Mouse (Mus musculus): ENCODE measurements around the gene C1qtnf1. TPM values are rescaled to one million over a fixed set of nuclear protein-coding genes. Genes with fewer than 3 reads are reported as not detected.

Gene C1qtnf1
- polyA plus RNA-seq, 1 experiment, result 24.2 TPM

GRCm38 (mm10) chr11:118459536-118459935 is 31.5 kb downstream of the C1qtnf1 start:
- H3K27ac ChIP-seq (ENCODE audit: insufficient read depth, low read depth, low read length), result no peak overlapping the region
- peaks cover 5% of the 10 kb centered on the region; the same call in 1 of the 2 replicates for H3K4me1 ChIP-seq (ENCODE audit: control insufficient read depth, insufficient read depth, low read length)
- TF ChIP-seq POLR2A (IDR thresholded peaks at IDR 0.05; ENCODE audit: low read depth, low read length) (no peak), CTCF (conservative IDR thresholded peaks at IDR 0.05; ENCODE audit: insufficient read depth, insufficient read length, low read depth, low read length) (no peak)
- H3K4me3 ChIP-seq (ENCODE audit: insufficient read depth, low read depth, low read length), result no peak overlapping the region
- DNase-seq, result no peak
- no peaks in the 10 kb centered on the region for H3K36me3 ChIP-seq (ENCODE audit: control insufficient read depth, insufficient read depth, low read length)
- H3K27me3 ChIP-seq (replicated peaks; ENCODE audit: control insufficient read depth, insufficient read depth, low read length), result no peaks in the 10 kb centered on the region
- 77% methylated on average over 4 of the region's 4 CpGs for WGBS

DNA sequence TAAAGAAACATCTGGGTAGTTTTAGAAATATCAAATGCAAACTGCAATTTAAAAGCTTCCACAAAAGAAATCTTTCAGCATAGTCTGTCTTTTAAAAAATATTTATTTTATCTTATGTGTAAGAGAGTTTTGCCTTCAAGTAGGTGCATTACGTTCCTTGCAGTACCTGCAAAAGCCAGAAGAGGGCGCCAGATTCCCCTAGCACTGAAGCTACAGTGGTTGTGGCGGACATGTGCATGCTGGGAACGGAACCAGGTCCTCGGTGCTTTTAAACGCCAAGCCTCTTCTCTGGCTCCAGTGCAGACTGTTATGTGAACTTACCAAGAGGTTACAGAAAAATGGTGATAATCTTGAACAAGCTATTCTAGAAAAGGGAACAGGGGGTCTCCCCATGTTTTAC is 32.3 kb downstream of the C1qtnf1 start:
- peak; percentile 60 for TF ChIP-seq CTCF (conservative IDR thresholded peaks at IDR 0.05; ENCODE audit: insufficient read depth, insufficient read length, low read depth, low read length)
- TF ChIP-seq POLR2A (IDR thresholded peaks at IDR 0.05; ENCODE audit: low read depth, low read length), result no peak
- WGBS, result 79% methylated on average over 6 of the region's 6 CpGs
- H3K36me3 ChIP-seq (ENCODE audit: control insufficient read depth, insufficient read depth, low read length), result no peaks in the 10 kb centered on the region
- no peak for DNase-seq
- H3K27me3 ChIP-seq (replicated peaks; ENCODE audit: control insufficient read depth, insufficient read depth, low read length), result no peaks in the 10 kb centered on the region
- peaks cover 5% of the 10 kb centered on the region; the same call in 1 of the 2 replicates for H3K4me1 ChIP-seq (ENCODE audit: control insufficient read depth, insufficient read depth, low read length)
- no peak overlapping the region for H3K4me3 ChIP-seq (ENCODE audit: insufficient read depth, low read depth, low read length)
- H3K27ac ChIP-seq (ENCODE audit: insufficient read depth, low read depth, low read length), result no peak overlapping the region

GRCm38 (mm10) chr11:118467441-118468035 is 39.5 kb downstream of the C1qtnf1 start:
- Histone ChIP-seq H3K4me1 (ENCODE audit: control insufficient read depth, insufficient read depth, low read length) (no peaks in the 10 kb centered on the region), H3K4me3 (ENCODE audit: insufficient read depth, low read depth, low read length) (no peak overlapping the region), H3K27ac (ENCODE audit: insufficient read depth, low read depth, low read length) (no peak overlapping the region), H3K36me3 (ENCODE audit: control insufficient read depth, insufficient read depth, low read length) (no peaks in the 10 kb centered on the region), H3K27me3 (replicated peaks; ENCODE audit: control insufficient read depth, insufficient read depth, low read length) (no peaks in the 10 kb centered on the region)
- no peak for DNase-seq
- TF ChIP-seq CTCF (conservative IDR thresholded peaks at IDR 0.05; ENCODE audit: insufficient read depth, insufficient read length, low read depth, low read length), result no peak
- no peak for TF ChIP-seq POLR2A (IDR thresholded peaks at IDR 0.05; ENCODE audit: low read depth, low read length)
- WGBS, result 63% methylated on average over 11 of the region's 11 CpGs

DNA sequence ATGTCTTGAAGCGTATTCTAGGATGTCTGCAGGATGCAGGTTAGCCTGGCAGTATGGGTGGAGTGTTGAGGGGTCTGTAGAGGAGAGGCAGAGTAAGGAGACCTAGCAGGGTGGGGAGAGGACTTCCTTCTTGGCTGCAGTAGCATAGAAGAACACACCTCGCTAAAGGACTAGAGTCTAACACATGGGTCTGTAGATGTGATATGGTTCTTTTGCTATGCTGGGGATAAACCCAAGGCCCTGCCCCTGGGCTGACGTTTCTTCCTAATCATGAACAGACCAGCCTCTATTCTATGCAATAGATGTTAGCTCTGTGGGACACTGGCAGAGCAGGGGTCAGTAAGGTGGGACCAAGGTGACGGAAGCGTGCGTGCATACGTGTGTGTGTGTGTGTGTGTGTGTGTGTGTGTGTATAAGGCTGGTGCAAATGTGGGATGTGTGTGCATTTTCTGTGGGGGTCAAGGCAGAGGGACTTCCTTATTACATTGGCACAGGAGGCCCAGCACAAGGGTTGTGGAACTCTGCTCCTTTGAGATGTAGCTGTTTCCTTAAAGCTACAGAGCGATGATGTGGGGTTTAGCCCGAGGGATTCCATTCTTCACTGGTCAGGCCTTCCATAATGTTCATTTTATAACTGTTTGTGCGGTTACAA is 41.6 kb downstream of the C1qtnf1 start:
- TF ChIP-seq CTCF (conservative IDR thresholded peaks at IDR 0.05; ENCODE audit: insufficient read depth, insufficient read length, low read depth, low read length) (no peak), POLR2A (IDR thresholded peaks at IDR 0.05; ENCODE audit: low read depth, low read length) (no peak)
- no peaks in the 10 kb centered on the region for H3K27me3 ChIP-seq (replicated peaks; ENCODE audit: control insufficient read depth, insufficient read depth, low read length)
- DNase-seq, result no peak
- no peaks in the 10 kb centered on the region for H3K4me1 ChIP-seq (ENCODE audit: control insufficient read depth, insufficient read depth, low read length)
- no peak overlapping the region for H3K27ac ChIP-seq (ENCODE audit: insufficient read depth, low read depth, low read length)
- H3K36me3 ChIP-seq (ENCODE audit: control insufficient read depth, insufficient read depth, low read length), result no peaks in the 10 kb centered on the region
- 77% methylated on average over 10 of the region's 10 CpGs for WGBS
- H3K4me3 ChIP-seq (ENCODE audit: insufficient read depth, low read depth, low read length), result no peak overlapping the region

GRCm38 (mm10) chr11:118470234-118470966 is 42.4 kb downstream of the C1qtnf1 start:
- DNase-seq, result no peak
- Histone ChIP-seq H3K4me3 (ENCODE audit: insufficient read depth, low read depth, low read length) (no peak overlapping the region), H3K27ac (ENCODE audit: insufficient read depth, low read depth, low read length) (no peak overlapping the region), H3K4me1 (ENCODE audit: control insufficient read depth, insufficient read depth, low read length) (no peaks in the 10 kb centered on the region), H3K27me3 (replicated peaks; ENCODE audit: control insufficient read depth, insufficient read depth, low read length) (no peaks in the 10 kb centered on the region), H3K36me3 (ENCODE audit: control insufficient read depth, insufficient read depth, low read length) (no peaks in the 10 kb centered on the region)
- TF ChIP-seq CTCF (conservative IDR thresholded peaks at IDR 0.05; ENCODE audit: insufficient read depth, insufficient read length, low read depth, low read length) (no peak), POLR2A (IDR thresholded peaks at IDR 0.05; ENCODE audit: low read depth, low read length) (no peak)
- WGBS, result 33% methylated on average over 12 of the region's 12 CpGs

GRCm38 (mm10) chr11:118471676-118472075 is 43.7 kb downstream of the C1qtnf1 start:
- WGBS, result 64% methylated on average over 13 of the region's 13 CpGs
- DNase-seq, result no peak
- H3K27ac ChIP-seq (ENCODE audit: insufficient read depth, low read depth, low read length), result no peak overlapping the region
- TF ChIP-seq POLR2A (IDR thresholded peaks at IDR 0.05; ENCODE audit: low read depth, low read length) (no peak), CTCF (conservative IDR thresholded peaks at IDR 0.05; ENCODE audit: insufficient read depth, insufficient read length, low read depth, low read length) (no peak)
- no peak overlapping the region for H3K4me3 ChIP-seq (ENCODE audit: insufficient read depth, low read depth, low read length)
- H3K4me1 ChIP-seq (ENCODE audit: control insufficient read depth, insufficient read depth, low read length), result no peaks in the 10 kb centered on the region
- no peaks in the 10 kb centered on the region for H3K36me3 ChIP-seq (ENCODE audit: control insufficient read depth, insufficient read depth, low read length)
- no peaks in the 10 kb centered on the region for H3K27me3 ChIP-seq (replicated peaks; ENCODE audit: control insufficient read depth, insufficient read depth, low read length)

DNA sequence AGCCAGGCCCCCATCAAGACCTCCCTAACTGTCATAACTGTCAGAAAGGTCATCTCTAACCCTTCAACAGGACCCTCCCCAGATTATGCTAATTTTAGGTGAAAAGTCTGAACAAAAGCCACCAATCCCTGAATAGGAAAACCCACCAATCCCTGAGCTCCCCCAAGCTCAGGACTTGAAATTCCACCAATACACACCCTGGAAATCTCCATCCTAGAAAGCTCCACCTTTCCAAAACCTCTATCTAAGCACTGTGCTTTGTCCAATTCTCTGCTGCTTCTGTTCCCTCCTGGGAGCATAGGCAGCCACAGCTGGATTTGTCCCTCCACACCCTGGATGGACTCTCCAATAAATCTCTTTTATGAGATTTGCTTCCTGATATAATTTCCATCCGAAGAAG is 45.2 kb downstream of the C1qtnf1 start:
- Histone ChIP-seq H3K27me3 (replicated peaks; ENCODE audit: control insufficient read depth, insufficient read depth, low read length) (no peaks in the 10 kb centered on the region), H3K36me3 (ENCODE audit: control insufficient read depth, insufficient read depth, low read length) (no peaks in the 10 kb centered on the region), H3K27ac (ENCODE audit: insufficient read depth, low read depth, low read length) (no peak overlapping the region), H3K4me3 (ENCODE audit: insufficient read depth, low read depth, low read length) (no peak overlapping the region), H3K4me1 (ENCODE audit: control insufficient read depth, insufficient read depth, low read length) (peaks cover 4% of the 10 kb centered on the region; the same call in 1 of the 2 replicates)
- DNase-seq, result no peak
- 38% methylated on average over 1 of the region's 1 CpGs for WGBS
- TF ChIP-seq CTCF (conservative IDR thresholded peaks at IDR 0.05; ENCODE audit: insufficient read depth, insufficient read length, low read depth, low read length) (no peak), POLR2A (IDR thresholded peaks at IDR 0.05; ENCODE audit: low read depth, low read length) (no peak)
